Mouse (Mus musculus) heart, embryonic 13.5 days (tissue): Measurements from ENCODE around the gene Rnf150. TPM values are rescaled to one million over a fixed set of nuclear protein-coding genes. Genes with fewer than 3 reads are reported as not detected.
"Not testable (repeated sequence)": the region's sequence is repeated elsewhere in the genome, so short reads cannot be mapped to it uniquely, and the experiment has no call there.

Experiments used
- ATAC-seq: fragments of 200-750 bp; cut with Nextera tagmentation; 2 replicates; pipeline ENCODE4 v1.8.0; 2017; ENCODE audit warnings: moderate TSS enrichment; ENCODE audit not compliant: insufficient number of reproducible peaks, low FRiP score, low TSS enrichment; ENCODE audit errors: extremely low read depth
- H3K27ac ChIP-seq: fragments of 300-500 bp; sonication (generic); replicated peaks from 2 replicates; pipeline ENCODE4 v1.5.1; 2015; ENCODE audit warnings: moderate library complexity, mild to moderate bottlenecking, inconsistent platforms
- H3K27me3 ChIP-seq: fragments of 300-500 bp; sonication (generic); replicated peaks from 2 replicates; pipeline ENCODE4 v1.6.1; 2015; ENCODE audit warnings: mild to moderate bottlenecking, inconsistent platforms
- H3K36me3 ChIP-seq: fragments of 300-500 bp; sonication (generic); 2 replicates; pipeline ENCODE4 v1.6.1; 2015; ENCODE audit warnings: mild to moderate bottlenecking, inconsistent platforms
- H3K4me1 ChIP-seq: fragments of 300-500 bp; sonication (generic); 2 replicates; pipeline ENCODE4 v1.6.1; 2015; ENCODE audit warnings: inconsistent platforms
- H3K4me2 ChIP-seq: fragments of 300-500 bp; sonication (generic); 2 replicates; pipeline ENCODE4 v1.6.1; 2015; ENCODE audit warnings: inconsistent platforms, mild to moderate bottlenecking, moderate library complexity
- H3K4me3 ChIP-seq: fragments of 300-500 bp; sonication (generic); 2 replicates; pipeline ENCODE4 v1.5.1; 2015; ENCODE audit warnings: moderate library complexity, mild to moderate bottlenecking, inconsistent platforms
- H3K9ac ChIP-seq: fragments of 300-500 bp; sonication (generic); 2 replicates; pipeline ENCODE4 v1.6.1; 2015; ENCODE audit warnings: inconsistent platforms, mild to moderate bottlenecking, moderate library complexity
- H3K9me3 ChIP-seq: fragments of 300-500 bp; sonication (generic); 2 replicates; pipeline ENCODE4 v1.6.1; 2016; ENCODE audit warnings: inconsistent platforms
- WGBS: fragments of 180-500 bp; shearing (Covaris S2); methylation state at CpG from one replicate; pipeline ENCODE4 v1.1.7; 2015; ENCODE audit warnings: mixed read lengths; 5-methylcytosine and 5-hydroxymethylcytosine counted together
- polyA plus RNA-seq: library from polyadenylated mRNA; unstranded; fragments of >200 nt; fragmentation: Nextera tagmentation; extraction: Ambion mirVana; gene quantifications from 2 replicates; pipeline ENCODE4 v1.2.1, GENCODE M21; 2015

The Rnf150 gene
- polyA plus RNA-seq, 1 experiment from 2014 or later: 0.64 TPM

DNA sequence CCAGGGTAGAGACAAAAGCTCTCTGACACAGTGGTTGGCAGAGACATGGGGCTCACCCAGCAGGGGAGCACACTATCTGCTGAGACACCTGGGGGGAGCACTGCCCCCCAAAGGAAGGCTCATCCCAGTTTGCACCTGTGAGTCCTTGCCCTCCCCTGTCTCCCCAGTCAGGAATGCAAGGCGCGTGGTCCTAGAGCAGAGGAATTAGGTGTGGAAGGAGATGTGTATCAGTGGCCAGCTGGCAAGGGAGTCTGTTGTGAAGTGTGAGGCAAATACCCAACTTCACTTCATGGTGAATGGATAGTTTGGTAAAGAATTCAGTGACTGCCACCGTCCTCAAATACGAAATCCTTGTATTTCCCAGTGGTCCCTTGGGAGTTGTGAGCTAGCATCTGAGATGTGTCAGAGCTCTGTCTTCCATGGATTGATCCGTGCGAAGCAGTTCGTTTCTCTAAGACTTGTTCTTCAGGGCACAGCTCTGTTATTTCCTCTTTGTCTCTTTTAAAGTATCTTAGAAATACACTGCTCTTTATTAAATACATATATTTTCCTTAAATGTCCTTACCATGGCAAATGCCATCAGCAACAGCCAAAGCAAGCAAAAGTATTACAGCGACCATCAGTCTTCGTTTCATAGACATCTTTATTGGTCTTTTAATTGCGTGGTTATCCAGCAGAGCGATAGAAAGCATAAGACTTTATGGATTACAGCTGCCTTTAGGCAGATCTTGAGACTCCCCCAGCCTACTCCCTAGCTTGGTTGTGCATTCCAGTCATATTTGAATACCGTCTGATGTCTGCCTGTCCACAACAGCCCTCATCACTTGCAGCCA lies 215.8 kb downstream of the Rnf150 start:
- Histone ChIP-seq H3K27me3 (no peaks in the 10 kb centered on the region), H3K4me2 (no peak overlapping the region), H3K9ac (no peak overlapping the region), H3K9me3 (no peaks in the 10 kb centered on the region), H3K4me3 (no peak overlapping the region), H3K36me3 (no peaks in the 10 kb centered on the region), H3K4me1 (peaks cover 4% of the 10 kb centered on the region; the same call in 1 of the 2 replicates), H3K27ac (no peak overlapping the region)
- ATAC-seq: no peak
- 59% methylated on average over 12 of the region's 12 CpGs for WGBS

DNA sequence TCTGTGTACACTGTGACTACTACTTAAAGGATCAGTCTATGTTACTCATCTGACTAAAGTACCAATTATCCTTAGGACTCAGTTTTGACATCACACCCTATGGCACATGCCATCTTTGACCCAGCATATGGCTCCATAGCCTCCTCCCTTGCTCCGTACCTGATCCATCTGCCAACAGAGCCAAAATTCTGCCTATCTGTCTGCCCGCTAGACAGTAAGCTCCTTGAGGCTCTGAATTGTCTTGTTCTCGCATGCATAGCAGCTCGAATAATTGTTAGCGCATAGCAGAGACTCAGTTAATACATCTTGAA lies 216.3 kb downstream of the Rnf150 start:
- 83% methylated on average over 5 of the region's 5 CpGs for WGBS

DNA sequence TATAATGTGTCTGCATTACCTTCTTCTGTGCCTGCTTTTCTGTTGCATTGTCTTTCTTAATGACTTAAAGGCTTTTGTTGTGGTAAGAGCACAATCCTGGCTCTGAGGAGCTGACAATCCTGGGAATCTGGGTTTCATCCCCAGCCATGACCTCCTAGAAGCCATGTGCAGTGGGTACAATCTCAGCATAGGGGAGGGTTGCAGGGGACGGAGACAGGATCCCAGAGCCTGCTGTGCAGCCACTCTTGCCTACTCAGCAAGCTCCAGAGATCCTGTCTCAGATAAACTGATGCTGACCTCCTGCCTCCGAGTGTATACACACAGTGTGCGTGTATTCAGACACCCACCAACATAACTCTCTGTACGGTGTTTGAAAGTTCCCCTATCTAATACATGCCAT lies 218.1 kb downstream of the Rnf150 start:
- no peak overlapping the region for H3K4me2 ChIP-seq
- no peaks in the 10 kb centered on the region for H3K9me3 ChIP-seq
- no peak overlapping the region for H3K9ac ChIP-seq
- H3K4me1 ChIP-seq: peaks cover 7% of the 10 kb centered on the region; the same call in 1 of the 2 replicates
- H3K27me3 ChIP-seq: no peaks in the 10 kb centered on the region
- no peaks in the 10 kb centered on the region for H3K36me3 ChIP-seq
- 53% methylated on average over 4 of the region's 4 CpGs for WGBS
- H3K27ac ChIP-seq: no peak overlapping the region
- ATAC-seq: no peak
- no peak overlapping the region for H3K4me3 ChIP-seq

More for the DNA sequence above, 216.3 kb downstream of the Rnf150 start:
- no peaks in the 10 kb centered on the region for H3K27me3 ChIP-seq
- no peak overlapping the region for H3K4me3 ChIP-seq
- no peaks in the 10 kb centered on the region for H3K36me3 ChIP-seq
- no peaks in the 10 kb centered on the region for H3K9me3 ChIP-seq
- peaks cover 4% of the 10 kb centered on the region; the same call in 1 of the 2 replicates for H3K4me1 ChIP-seq
- no peak for ATAC-seq
- no peak overlapping the region for H3K4me2 ChIP-seq
- no peak overlapping the region for H3K27ac ChIP-seq
- H3K9ac ChIP-seq: no peak overlapping the region

DNA sequence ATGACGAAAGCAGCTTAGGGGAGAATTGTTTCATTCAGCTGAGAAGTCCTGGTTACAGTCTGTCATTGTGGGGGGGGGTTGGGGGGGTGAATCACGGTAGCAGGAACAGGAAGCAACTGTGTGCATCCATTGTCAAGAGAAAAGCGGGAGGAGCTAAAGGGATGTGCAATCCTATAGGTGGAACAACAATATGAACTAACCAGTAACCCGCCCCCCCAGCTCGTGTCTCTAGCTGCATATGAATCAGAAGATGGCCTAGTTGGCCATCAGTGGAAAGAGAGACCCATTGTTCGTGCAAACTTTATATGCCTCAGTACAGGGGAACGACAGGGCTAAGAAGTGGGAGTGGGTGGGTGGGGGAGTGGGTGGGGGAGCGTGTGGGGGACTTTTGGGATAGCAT lies 218.7 kb downstream of the Rnf150 start:
- H3K9me3 ChIP-seq, H3K4me3 ChIP-seq, H3K4me2 ChIP-seq, ATAC-seq, H3K27ac ChIP-seq, H3K9ac ChIP-seq, H3K27me3 ChIP-seq, H3K36me3 ChIP-seq, H3K4me1 ChIP-seq: not testable (repeated sequence)
- WGBS: 74% methylated on average over 8 of the region's 8 CpGs

DNA sequence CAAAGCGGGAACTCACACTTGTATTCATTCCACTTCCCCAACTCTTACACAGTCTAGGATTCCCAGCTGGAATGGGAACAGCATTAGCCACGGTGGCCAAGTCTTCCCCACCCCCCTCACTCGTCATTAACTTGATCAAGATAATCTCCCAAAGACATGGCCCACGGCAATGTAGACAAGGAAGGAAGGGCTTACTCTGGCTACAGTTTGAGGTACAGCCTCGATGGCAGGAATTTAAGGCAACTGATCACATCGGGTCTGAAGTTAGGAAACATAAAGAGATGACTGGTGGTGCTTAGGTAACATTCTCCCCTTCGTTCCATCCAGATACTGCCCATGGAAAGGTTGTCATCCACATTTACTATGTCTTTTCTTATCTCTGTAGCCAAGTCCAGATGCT lies 219.1 kb downstream of the Rnf150 start:
- Histone ChIP-seq H3K4me3 (no peak overlapping the region), H3K9ac (no peak overlapping the region), H3K27ac (no peak overlapping the region), H3K36me3 (no peaks in the 10 kb centered on the region), H3K9me3 (no peaks in the 10 kb centered on the region), H3K4me2 (no peak overlapping the region), H3K4me1 (peaks cover 7% of the 10 kb centered on the region; the same call in 1 of the 2 replicates), H3K27me3 (no peaks in the 10 kb centered on the region)
- 65% methylated on average over 7 of the region's 7 CpGs for WGBS
- no peak for ATAC-seq

DNA sequence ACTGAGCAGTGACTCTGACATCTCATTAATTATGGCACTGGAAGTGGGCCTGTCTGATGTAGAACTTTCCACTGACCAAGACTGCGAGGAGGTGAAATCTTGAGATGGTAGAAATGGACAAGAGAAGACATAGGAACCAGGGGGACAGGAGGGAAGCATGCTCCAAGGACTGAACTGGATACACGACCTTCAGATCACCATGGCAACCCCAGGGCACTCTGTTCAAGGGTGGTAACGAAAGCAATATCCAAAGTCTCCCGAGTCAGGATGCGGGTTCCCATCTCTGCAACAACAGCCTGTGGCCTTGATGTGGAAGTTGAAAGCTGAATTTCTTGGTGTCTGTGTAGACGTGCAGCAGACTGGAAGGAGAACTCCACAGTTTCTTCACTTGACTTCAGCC lies 220.3 kb downstream of the Rnf150 start:
- no peaks in the 10 kb centered on the region for H3K9me3 ChIP-seq
- ATAC-seq: no peak
- peaks cover 7% of the 10 kb centered on the region; the same call in 1 of the 2 replicates for H3K4me1 ChIP-seq
- H3K9ac ChIP-seq: no peak overlapping the region
- 0 out of 2 replicates have a peak, but pooled peaks cover 4% of the 10 kb centered on the region for H3K27me3 ChIP-seq
- 70% methylated on average over 6 of the region's 6 CpGs for WGBS
- no peak overlapping the region for H3K27ac ChIP-seq
- no peak overlapping the region for H3K4me3 ChIP-seq
- H3K36me3 ChIP-seq: no peaks in the 10 kb centered on the region
- H3K4me2 ChIP-seq: no peak overlapping the region

DNA sequence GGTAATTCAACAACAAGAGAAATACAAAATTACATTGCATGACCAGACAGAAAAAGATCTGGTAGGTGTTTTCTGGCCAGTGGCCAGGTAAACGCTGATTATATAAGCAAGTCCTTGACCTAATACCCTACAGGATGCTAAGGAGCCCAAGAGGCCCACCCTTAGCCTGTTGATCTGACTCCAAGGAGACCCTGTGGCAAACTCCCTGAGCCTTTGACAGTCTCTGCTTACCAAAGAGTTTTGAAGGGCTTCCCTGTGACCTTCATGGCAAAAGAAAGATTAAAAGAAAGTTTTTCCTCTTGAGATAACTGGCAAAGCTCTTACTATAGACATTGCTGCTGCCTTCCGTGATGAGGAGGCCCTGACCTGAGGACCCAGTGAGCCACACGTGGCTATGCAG lies 222.4 kb downstream of the Rnf150 start:
- H3K4me2 ChIP-seq: no peak overlapping the region
- no peak for ATAC-seq
- 0 out of 2 replicates have a peak, but pooled peaks cover 4% of the 10 kb centered on the region for H3K27me3 ChIP-seq
- WGBS: 47% methylated on average over 3 of the region's 3 CpGs
- H3K27ac ChIP-seq: no peak overlapping the region
- no peak overlapping the region for H3K4me3 ChIP-seq
- H3K9ac ChIP-seq: no peak overlapping the region
- H3K4me1 ChIP-seq: peaks cover 4% of the 10 kb centered on the region; the same call in 1 of the 2 replicates
- no peaks in the 10 kb centered on the region for H3K36me3 ChIP-seq
- H3K9me3 ChIP-seq: no peaks in the 10 kb centered on the region

DNA sequence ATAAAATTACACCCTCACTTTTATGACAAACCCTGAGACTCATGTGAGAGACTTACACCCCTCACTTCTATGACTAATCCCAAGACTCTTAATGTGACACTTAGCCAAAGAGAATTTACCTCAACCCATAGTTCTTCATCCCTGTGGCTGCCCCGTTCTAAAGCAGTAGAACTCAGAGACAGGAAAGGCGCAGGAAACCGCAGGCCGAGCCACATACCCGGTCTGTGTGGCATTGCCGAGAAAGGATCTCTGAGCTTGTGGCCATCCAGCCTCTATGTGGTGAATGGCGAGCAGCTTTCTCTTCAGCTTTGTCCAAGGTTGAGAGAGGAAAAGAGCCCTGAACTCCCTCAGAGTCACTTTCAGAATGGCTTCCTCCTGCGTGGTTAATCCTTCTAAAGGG lies 223.5 kb downstream of the Rnf150 start:
- no peak overlapping the region for H3K9ac ChIP-seq
- H3K27me3 ChIP-seq: 0 out of 2 replicates have a peak, but pooled peaks cover 4% of the 10 kb centered on the region
- H3K4me2 ChIP-seq: no peak overlapping the region
- no peak overlapping the region for H3K4me3 ChIP-seq
- no peak for ATAC-seq
- WGBS: 78% methylated on average over 8 of the region's 8 CpGs
- H3K36me3 ChIP-seq: no peaks in the 10 kb centered on the region
- peaks cover 4% of the 10 kb centered on the region; the same call in 1 of the 2 replicates for H3K4me1 ChIP-seq
- H3K27ac ChIP-seq: no peak overlapping the region
- no peaks in the 10 kb centered on the region for H3K9me3 ChIP-seq

DNA sequence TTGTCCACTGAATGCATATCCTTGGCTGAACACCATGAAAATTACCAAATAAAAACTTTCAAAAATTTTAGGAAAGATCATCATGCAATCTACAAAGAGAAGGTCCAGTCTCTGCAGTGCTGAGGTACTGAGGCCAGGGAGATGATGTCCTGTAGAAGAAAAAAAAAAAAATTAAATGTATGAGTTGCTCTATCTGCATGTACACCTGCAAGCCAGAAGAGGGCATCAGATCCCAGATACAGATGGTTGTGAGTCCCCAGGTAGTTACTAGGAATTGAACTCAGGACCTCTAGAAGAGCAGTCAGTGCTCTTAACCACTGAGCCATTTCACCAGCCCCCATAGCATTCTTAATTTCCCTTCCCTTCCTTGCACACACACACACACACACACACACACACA lies 224.4 kb downstream of the Rnf150 start:
- no peak for ATAC-seq
- Histone ChIP-seq H3K4me3 (no peak overlapping the region), H3K9me3 (no peaks in the 10 kb centered on the region), H3K27ac (no peak overlapping the region), H3K27me3 (0 out of 2 replicates have a peak, but pooled peaks cover 4% of the 10 kb centered on the region), H3K4me1 (peaks cover 4% of the 10 kb centered on the region; the same call in 1 of the 2 replicates), H3K9ac (no peak overlapping the region), H3K36me3 (no peaks in the 10 kb centered on the region), H3K4me2 (no peak overlapping the region)

DNA sequence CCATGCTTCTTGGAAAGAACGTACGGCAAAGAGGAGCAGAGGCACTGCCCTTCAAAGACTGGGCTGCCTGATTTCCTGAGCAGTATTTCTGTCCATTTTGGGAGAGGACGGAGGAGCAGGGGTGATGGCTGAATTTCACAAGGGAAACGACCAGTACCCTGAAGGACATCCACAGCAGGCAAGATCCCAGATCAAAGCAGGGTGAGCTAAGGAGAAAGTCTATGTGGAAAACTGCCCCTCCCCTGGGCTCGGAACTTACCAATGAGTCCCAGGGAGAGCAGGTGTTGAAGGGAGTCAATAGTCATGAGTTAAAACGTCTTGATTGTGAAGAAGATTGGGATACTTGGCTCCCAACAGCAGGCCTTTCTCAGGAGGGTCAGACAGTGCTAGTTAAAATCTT lies 225.0 kb downstream of the Rnf150 start:
- Histone ChIP-seq H3K4me1 (peaks cover 4% of the 10 kb centered on the region; the same call in 1 of the 2 replicates), H3K27me3 (0 out of 2 replicates have a peak, but pooled peaks cover 4% of the 10 kb centered on the region), H3K36me3 (no peaks in the 10 kb centered on the region), H3K4me3 (no peak overlapping the region), H3K4me2 (no peak overlapping the region), H3K9me3 (no peaks in the 10 kb centered on the region), H3K9ac (no peak overlapping the region), H3K27ac (no peak overlapping the region)
- 62% methylated on average over 6 of the region's 6 CpGs for WGBS
- no peak for ATAC-seq

DNA sequence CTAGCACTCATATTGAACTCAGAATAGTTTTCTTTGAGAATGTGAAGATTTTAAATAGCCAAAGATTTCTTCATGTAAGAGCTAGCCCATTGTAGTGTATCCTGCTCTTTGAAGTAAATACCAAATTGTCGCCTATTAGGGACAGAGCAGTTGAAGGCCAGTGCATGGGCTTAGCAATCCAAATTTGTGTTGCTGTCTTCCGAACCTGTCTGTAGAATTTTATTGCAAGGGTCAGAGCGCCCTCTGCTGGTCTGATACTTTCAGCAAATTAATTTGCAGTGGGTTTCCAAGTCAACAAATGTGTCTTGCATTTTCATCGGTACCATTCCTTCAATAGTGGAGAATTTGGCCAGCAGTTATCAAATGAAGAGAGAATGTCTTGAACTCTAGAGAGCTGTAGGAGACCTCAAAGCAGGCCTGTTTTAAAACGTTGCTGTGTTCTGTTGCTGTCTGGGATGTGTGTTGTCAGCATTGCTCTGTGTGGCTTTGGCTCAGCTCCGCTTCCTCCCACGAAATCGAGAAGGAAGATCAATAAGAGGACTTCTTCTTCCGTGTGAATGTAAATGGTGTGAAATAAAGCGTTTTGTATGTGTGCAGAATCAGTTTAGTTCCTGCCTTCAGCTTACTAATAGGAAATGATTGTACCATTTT lies 226.3 kb downstream of the Rnf150 start:
- H3K9me3 ChIP-seq: no peaks in the 10 kb centered on the region
- ATAC-seq: no peak
- no peaks in the 10 kb centered on the region for H3K36me3 ChIP-seq
- H3K9ac ChIP-seq: no peak overlapping the region
- H3K4me3 ChIP-seq: no peak overlapping the region
- no peak overlapping the region for H3K4me2 ChIP-seq
- peaks cover 4% of the 10 kb centered on the region; the same call in 1 of the 2 replicates for H3K4me1 ChIP-seq
- WGBS: 25% methylated on average over 10 of the region's 10 CpGs
- 0 out of 2 replicates have a peak, but pooled peaks cover 4% of the 10 kb centered on the region for H3K27me3 ChIP-seq
- no peak overlapping the region for H3K27ac ChIP-seq
